Mouse (Mus musculus) olfactory bulb, adult 2 months (tissue): ENCODE measurements around the gene Tle1. TPM values are rescaled to one million over a fixed set of nuclear protein-coding genes. Genes with fewer than 3 reads are reported as not detected.

Experiments
- H3K27ac ChIP-seq: fragments of 200-500 bp; 2 replicates; pipeline ENCODE4 v1.5.1; 2012; ENCODE audit warnings: low read depth, low read length; ENCODE audit not compliant: insufficient read depth
- H3K4me1 ChIP-seq: fragments of 200-500 bp; 2 replicates; pipeline ENCODE4 v1.6.1; 2012; ENCODE audit warnings: low read length; ENCODE audit not compliant: control insufficient read depth, insufficient read depth
- H3K4me3 ChIP-seq: fragments of 200-500 bp; 2 replicates; pipeline ENCODE4 v1.5.1; 2012; ENCODE audit warnings: mild to moderate bottlenecking, low read depth, low read length, moderate library complexity; ENCODE audit not compliant: insufficient read depth
- CTCF ChIP-seq: fragments of 200-500 bp; IDR thresholded peaks from 2 replicates; pipeline ENCODE4 v1.5.1; 2012; ENCODE audit warnings: low read depth, mild to moderate bottlenecking, low read length, moderate library complexity; ENCODE audit not compliant: insufficient read depth
- POLR2A ChIP-seq: fragments of 200-500 bp; IDR thresholded peaks from 2 replicates; pipeline ENCODE4 v1.6.1; 2012; ENCODE audit warnings: mild to moderate bottlenecking, low read depth, low read length, moderate library complexity; ENCODE audit not compliant: insufficient read depth
- WGBS: fragments of 180-500 bp; shearing (Covaris S2); methylation state at CpG from one replicate; pipeline ENCODE4 v1.1.7; 2018; 5-methylcytosine and 5-hydroxymethylcytosine counted together
- polyA plus RNA-seq: library from polyadenylated mRNA; stranded (reverse); fragments of >200 nt; gene quantifications from 2 replicates; pipeline ENCODE4 v1.2.4, GENCODE M21; 2012; ENCODE audit warnings: low replicate concordance; ENCODE audit not compliant: missing spikeins, insufficient read depth, insufficient read length

Gene Tle1
- polyA plus RNA-seq, 1 experiment = not detected

DNA sequence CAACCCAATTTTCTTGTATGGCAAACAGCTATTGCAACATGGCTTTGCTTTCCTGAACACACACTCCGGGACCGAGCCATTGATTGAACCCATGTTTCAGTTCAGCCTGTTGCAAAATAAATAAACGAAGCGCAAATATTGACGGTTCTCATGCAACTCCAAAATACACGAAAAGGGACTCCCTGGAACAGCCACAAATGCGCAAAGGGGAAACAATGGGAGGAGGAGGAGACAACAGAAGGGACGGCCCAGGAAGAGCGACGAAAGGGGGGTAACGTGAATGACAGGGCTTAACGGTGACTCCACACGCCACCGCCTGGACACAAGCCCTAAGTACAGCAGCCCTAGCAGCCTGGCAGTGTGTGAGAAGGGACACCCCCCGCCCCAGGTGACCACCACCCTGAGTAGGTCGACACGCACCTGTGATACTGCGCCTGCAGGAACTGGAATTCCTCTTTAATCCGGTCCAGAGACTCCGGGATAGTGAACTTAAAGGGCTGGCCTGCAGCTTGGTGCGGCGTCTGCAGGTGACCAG, 1.8 kb downstream of the Tle1 start:
- peak; percentile 66 for TF ChIP-seq CTCF
- TF ChIP-seq POLR2A = no peak
- H3K4me3 ChIP-seq = peak overlapping the region; percentile 74
- under 1% methylated on average over 22 of the region's 22 CpGs for WGBS
- peaks cover 3% of the 10 kb centered on the region for H3K4me1 ChIP-seq
- H3K27ac ChIP-seq = no peak overlapping the region; the same call in 1 of the 2 replicates

DNA sequence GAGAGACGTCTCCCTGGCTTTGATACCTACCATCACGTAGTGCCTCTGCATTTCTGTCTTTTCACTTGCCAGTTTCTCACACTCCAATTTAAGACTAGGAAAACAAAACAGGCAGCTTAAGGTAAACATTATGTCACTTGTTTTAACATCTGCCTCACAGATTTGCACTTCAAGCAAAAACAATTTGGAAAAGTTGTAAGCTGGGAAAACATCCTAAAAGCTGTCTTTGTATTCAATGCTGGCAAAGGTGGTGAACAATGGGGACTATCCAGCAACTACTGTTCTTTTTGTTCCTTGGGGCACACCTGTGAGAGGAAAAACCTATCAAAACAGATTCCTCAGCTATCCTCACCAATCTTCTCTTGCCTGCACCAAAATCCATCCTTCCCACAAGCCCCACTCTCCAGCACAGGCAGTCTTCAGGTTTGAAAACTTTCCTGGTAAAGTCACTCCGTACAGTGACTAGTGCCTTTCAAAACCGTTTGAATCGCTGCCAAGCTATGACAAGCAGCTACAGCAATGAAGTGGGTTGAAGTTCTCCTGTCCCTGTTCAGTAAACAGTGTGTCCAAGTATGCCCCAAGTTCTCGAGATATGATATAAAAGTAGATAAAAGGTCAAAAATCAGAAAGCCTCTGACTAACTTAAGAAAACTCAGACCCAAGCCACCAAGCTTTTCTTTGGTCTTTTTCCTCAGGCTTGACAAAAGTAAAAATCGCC, 2.7 kb downstream of the Tle1 start:
- Histone ChIP-seq H3K4me1 (peaks cover 3% of the 10 kb centered on the region), H3K27ac (no peak overlapping the region), H3K4me3 (peak overlapping the region; percentile 12; the same call in 1 of the 2 replicates)
- no peak for TF ChIP-seq POLR2A
- no peak for TF ChIP-seq CTCF
- WGBS = 29% methylated on average over 7 of the region's 7 CpGs

DNA sequence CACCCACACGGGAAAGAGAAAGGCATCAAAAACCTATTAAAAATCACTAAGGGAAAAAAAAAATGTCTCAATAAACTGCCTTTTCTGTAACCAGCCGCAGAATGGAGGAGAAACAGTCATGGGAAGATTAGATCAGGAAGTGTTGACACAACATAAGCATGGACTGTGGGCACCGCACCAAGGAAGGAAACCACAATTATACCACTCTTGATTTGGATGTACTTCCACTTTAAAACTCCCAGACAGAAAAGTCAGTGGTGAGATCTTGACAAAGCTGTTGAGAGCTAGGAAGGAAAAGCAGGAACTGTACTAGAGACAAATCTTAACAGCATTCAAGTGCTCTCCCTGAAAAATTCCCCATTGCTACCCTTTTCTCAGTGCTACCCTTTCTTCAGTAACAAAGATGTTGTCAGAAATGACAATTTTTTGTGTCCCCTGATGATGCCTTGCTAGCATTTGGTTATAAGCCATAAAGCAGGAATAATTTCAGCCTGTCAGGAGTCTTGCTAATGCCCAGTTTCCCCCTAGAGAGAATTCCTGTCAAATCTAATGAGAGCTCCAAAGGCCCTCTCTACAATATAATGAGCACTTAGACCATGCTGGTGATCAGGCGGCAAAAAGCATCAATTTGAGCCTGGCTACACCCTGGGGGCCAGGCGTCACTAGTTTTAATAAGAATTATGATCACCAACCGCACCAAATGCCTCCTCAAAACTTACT, 5.4 kb downstream of the Tle1 start:
- Histone ChIP-seq H3K27ac (no peak overlapping the region), H3K4me1 (peaks cover 3% of the 10 kb centered on the region), H3K4me3 (no peak overlapping the region)
- WGBS = 61% methylated on average over 6 of the region's 6 CpGs
- TF ChIP-seq CTCF = no peak
- no peak for TF ChIP-seq POLR2A

DNA sequence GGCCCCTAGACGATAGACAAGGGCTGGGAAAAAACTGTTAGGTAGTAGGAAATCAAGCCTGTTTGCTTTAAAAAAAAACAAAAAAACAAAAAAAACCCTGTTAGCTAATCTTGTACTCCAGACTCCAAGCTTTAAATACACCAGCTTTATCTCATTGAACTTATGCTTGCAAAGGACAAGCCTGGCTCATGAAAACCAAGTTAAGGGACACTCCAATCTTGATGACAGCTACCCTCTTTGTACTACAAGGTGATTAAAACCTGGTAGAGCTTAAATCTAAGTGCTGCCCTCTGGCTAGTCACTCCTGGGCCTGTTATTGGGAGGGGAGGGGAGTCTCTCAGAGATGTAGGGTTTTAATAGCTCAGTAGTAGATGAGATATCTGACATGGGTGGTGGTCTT, 7.4 kb downstream of the Tle1 start:
- Histone ChIP-seq H3K27ac (no peak overlapping the region), H3K4me1 (peaks cover 3% of the 10 kb centered on the region), H3K4me3 (no peak overlapping the region)
- WGBS = 81% methylated on average over 1 of the region's 1 CpGs
- TF ChIP-seq CTCF (no peak), POLR2A (no peak)

DNA sequence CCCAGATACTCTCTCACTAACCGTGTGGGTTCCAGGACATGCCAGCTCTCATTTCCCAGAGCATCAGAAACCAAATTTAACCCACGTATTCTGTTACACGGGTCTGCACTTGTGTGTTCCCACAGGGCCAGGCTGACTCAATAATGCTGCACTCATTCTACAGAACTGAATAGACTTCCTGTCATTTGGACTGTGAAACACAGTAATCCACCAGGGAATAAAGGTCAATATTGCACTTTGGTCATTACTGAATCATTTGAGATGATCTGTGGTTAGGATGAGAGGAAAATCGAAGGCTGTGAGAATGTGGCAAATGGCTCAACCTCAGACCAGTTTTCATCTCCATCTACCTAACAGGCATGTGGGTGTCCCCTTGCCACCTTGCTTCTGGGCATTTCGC, 16.2 kb downstream of the Tle1 start:
- TF ChIP-seq CTCF = no peak
- no peak for TF ChIP-seq POLR2A
- Histone ChIP-seq H3K27ac (no peak overlapping the region), H3K4me1 (no peaks in the 10 kb centered on the region), H3K4me3 (no peak overlapping the region)
- 75% methylated on average over 5 of the region's 5 CpGs for WGBS

DNA sequence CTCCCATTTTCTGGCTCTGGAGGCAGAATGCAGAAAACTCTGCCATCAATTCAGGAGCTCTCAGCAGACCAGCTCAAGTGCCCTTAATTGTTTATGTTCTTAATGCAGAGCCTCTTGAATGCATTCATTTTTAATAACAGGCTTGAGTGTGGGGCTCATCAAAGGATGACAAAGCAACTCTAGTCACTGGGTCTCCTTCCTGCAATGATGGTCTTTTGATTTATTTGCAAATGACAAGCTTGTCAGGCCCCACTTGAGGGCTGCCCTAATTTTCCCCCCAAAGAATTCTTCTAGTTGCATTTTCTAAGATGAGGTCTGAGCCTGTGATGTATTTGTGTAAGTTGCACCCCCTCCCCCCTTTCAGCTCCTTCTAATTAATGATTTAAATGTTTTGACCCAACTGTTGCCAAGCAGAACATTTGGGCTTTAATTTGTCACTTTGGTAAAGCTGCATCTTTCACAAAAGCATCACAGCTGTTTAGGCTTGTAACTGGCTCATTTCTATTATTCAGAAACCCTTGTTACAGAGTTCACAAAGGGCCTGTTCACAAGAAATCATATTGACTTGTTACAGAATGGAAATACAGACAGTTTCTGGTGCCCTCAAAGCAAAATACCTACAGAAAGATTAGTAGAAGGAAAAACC, 18.3 kb downstream of the Tle1 start:
- no peak overlapping the region for H3K27ac ChIP-seq
- no peak for TF ChIP-seq POLR2A
- no peak for TF ChIP-seq CTCF
- H3K4me1 ChIP-seq = no peaks in the 10 kb centered on the region
- no peak overlapping the region for H3K4me3 ChIP-seq

DNA sequence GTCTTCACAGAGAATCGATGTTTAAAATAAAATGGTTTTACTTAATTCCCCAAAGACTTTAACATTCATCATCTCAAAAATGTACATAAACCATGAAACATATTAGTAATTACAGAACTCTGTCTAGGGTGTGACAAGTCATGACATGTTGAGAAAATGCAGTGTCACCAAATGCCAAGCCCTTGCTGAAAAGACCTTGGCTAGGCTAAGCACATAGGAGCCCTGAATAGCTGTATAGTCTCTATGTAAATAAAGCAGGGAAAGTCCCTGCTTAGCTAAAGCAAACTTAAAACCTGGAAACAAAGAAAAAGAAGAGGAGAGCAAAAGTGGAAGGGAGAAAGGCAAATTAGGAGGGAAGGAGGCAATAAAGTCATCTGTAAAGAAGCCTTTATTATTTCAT, 24.8 kb downstream of the Tle1 start:
- Histone ChIP-seq H3K4me1 (no peaks in the 10 kb centered on the region), H3K27ac (no peak overlapping the region), H3K4me3 (no peak overlapping the region)
- 86% methylated on average over 1 of the region's 1 CpGs for WGBS
- TF ChIP-seq POLR2A = no peak
- TF ChIP-seq CTCF = no peak

DNA sequence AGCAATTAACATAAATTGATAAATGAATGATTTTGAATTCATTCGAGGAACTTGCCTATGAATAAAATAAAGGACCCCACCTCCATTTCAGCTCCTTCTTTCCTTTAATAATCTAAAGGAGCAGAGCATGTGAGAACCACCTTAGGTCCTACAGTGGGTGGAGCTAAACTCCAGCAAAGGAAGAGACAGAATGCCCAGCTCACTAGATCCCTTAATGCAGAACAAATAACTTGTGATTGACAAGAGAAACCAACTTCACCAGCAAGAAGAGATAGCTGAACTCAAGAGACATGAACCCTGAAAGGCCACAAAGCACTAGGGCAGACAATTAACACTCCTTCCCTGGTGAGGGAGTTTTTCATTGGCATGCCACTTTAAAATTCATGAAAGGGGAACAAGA, 32.5 kb downstream of the Tle1 start:
- Histone ChIP-seq H3K27ac (no peak overlapping the region), H3K4me3 (no peak overlapping the region), H3K4me1 (no peaks in the 10 kb centered on the region)
- TF ChIP-seq POLR2A (no peak), CTCF (no peak)
- WGBS = 55% methylated on average over 1 of the region's 1 CpGs

DNA sequence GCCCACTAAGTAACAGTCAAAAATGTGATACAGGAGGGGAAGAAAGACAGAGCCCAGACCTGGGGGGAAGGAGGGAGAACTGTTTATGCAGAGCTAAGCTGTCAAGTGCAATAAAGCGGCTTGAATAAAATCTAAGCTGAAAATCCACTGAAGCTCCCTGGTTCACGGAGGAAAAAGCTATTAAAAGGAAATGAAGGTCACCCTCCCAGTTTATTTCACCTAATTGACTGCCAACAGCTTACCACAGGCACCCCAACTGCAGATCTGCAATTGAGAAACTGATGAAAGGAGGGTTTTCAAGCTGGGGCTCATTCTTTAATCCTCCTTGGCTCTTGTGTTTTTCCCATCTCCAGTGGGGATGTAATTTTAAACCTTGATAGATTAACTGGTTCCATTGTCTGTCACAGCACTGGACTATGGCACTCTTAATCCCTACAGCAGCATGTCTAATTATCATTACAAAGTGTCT, 32.9 kb downstream of the Tle1 start:
- 69% methylated on average over 2 of the region's 2 CpGs for WGBS
- H3K27ac ChIP-seq = no peak overlapping the region
- H3K4me3 ChIP-seq = no peak overlapping the region
- TF ChIP-seq CTCF = no peak
- TF ChIP-seq POLR2A = no peak
- no peaks in the 10 kb centered on the region for H3K4me1 ChIP-seq
